Mouse (Mus musculus): ENCODE results near the gene Gtf2f2. TPM values are rescaled to one million over a fixed set of nuclear protein-coding genes. Genes with fewer than 3 reads are reported as not detected.
"Not testable (repeated sequence)": the region's sequence is repeated elsewhere in the genome, so short reads cannot be mapped to it uniquely, and the experiment has no call there.

Gtf2f2 gene
- polyA plus RNA-seq, 1 experiment: 3.2 TPM

DNA sequence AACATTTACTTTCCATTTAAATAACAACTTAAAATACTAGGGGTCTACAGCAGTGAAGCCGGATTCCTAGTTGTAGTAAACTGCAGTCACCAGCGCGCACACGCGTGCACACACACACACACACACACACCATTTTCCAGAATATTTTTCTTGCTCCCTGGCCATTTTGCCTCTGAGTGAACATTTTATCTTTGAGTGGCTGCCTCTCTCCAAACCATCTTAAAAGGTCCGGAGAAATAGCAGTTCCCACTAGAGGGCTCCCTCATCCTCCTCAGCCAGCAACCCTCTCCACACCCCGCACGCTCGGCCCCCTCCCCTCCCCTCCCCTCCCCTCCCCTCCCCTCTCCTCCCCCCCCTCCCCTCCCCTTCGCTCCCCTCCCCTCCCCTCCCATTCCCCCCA lies 140.0 kb downstream of the Gtf2f2 start:
- WGBS: 30% methylated on average over 6 of the region's 10 CpGs
- TF ChIP-seq CTCF (conservative IDR thresholded peaks at IDR 0.05; ENCODE audit: insufficient read depth, insufficient read length, low read depth, low read length) (peak; percentile 41; the same call in 1 of the 2 replicates), POLR2A (IDR thresholded peaks at IDR 0.05; ENCODE audit: low read depth, low read length) (no peak)
- peak; percentile 58 for DNase-seq
- peaks cover 6% of the 10 kb centered on the region for H3K4me1 ChIP-seq (ENCODE audit: control insufficient read depth, insufficient read depth, low read length)
- H3K27ac ChIP-seq (ENCODE audit: insufficient read depth, low read depth, low read length): peak overlapping the region; percentile 37; the same call in 1 of the 2 replicates
- no peaks in the 10 kb centered on the region for H3K27me3 ChIP-seq (replicated peaks; ENCODE audit: control insufficient read depth, insufficient read depth, low read length)
- H3K36me3 ChIP-seq (ENCODE audit: control insufficient read depth, insufficient read depth, low read length): no peaks in the 10 kb centered on the region
- H3K4me3 ChIP-seq (ENCODE audit: insufficient read depth, low read depth, low read length): no peak overlapping the region

DNA sequence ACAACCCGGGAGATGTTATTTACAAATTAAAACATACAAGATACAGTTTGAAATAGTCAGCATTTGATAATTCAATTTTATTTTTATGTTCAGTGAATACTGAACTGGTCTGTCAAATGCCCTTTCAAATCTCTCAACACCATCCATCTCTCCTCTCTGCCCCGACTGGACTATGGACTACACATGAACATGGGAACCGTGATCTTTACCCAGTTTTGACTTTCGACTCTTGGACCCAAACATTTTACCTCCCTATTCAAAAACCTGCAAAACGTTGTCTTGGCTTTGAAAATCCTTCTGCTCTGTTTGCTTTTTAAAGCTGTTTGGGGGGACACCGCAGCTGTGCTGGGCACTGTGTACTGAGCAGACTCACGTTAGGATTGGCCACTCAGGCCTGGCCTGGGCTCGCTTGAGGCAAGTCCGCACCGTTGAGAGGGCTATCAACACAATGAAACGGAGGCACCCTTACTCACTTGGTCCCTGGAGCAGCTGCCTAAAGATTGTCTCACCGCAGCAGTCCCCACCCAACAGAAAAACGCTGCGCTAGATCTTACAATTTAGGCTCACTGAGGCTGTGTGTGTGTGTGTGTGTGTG lies 140.8 kb downstream of the Gtf2f2 start:
- TF ChIP-seq CTCF (conservative IDR thresholded peaks at IDR 0.05; ENCODE audit: insufficient read depth, insufficient read length, low read depth, low read length) (no peak), POLR2A (IDR thresholded peaks at IDR 0.05; ENCODE audit: low read depth, low read length) (no peak)
- peak; percentile 81 for DNase-seq
- no peak overlapping the region for H3K4me3 ChIP-seq (ENCODE audit: insufficient read depth, low read depth, low read length)

DNA sequence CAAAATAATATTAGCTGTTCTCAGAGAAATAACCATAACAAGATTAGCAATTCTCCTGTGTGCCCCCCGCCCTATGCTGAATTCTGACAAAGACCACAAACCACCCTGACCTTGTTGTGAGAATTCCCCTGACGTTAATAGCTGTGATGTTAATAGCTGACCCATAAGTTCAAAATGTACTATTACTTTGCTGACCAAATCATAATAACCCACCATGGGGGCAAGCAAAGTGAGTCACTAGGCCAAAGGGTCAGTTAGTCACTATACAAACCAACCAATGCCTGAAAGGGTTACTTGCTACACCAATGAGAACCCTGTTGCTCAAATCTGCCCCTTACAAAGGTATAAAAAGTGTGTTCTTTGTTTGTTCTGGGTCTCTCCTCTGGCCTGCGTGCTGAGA lies 142.6 kb downstream of the Gtf2f2 start:
- H3K27me3 ChIP-seq (replicated peaks; ENCODE audit: control insufficient read depth, insufficient read depth, low read length); H3K27ac ChIP-seq (ENCODE audit: insufficient read depth, low read depth, low read length); H3K4me3 ChIP-seq (ENCODE audit: insufficient read depth, low read depth, low read length); H3K36me3 ChIP-seq (ENCODE audit: control insufficient read depth, insufficient read depth, low read length): not testable (repeated sequence)
- peak; percentile 52 for DNase-seq
- peaks cover 11% of the 10 kb centered on the region for H3K4me1 ChIP-seq (ENCODE audit: control insufficient read depth, insufficient read depth, low read length)
- WGBS: 60% methylated on average over 3 of the region's 3 CpGs

More for the DNA sequence above, 140.8 kb downstream of the Gtf2f2 start:
- peaks cover 6% of the 10 kb centered on the region for H3K4me1 ChIP-seq (ENCODE audit: control insufficient read depth, insufficient read depth, low read length)
- WGBS: 61% methylated on average over 14 of the region's 14 CpGs
- H3K27me3 ChIP-seq (replicated peaks; ENCODE audit: control insufficient read depth, insufficient read depth, low read length): no peaks in the 10 kb centered on the region
- no peaks in the 10 kb centered on the region for H3K36me3 ChIP-seq (ENCODE audit: control insufficient read depth, insufficient read depth, low read length)
- peak overlapping the region; percentile 82 for H3K27ac ChIP-seq (ENCODE audit: insufficient read depth, low read depth, low read length)

DNA sequence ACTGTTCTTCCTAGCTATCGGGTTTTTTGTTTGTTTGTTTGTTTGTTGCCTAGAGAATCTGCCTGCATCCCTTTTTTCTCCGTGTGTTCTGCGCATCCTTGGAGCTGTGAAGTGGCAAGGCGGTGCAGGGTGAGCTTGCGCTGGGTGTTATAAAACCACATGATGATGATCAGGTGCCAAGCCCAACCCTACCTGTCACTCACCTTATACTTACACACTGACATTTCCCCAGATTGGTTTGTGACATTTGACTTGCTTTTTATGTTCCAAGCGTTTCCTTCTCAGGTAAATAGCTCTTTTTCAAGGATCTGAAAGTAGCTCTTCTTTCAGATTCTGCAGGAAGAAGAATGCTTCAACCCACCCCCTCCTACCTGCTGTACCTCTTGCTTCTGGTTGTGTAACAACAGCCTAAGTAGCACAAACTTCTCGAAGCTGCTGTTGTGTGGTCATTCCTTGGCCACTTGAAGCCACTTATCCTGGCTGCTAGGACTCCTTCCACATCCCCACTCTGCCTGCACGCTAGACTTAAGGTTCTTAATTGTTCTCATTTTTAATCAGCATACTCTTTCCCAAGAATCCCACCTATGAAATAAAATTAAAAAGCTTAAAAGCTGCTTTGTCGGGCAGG lies 143.8 kb downstream of the Gtf2f2 start:
- WGBS: 81% methylated on average over 9 of the region's 9 CpGs
- H3K27me3 ChIP-seq (replicated peaks; ENCODE audit: control insufficient read depth, insufficient read depth, low read length): no peaks in the 10 kb centered on the region
- no peak overlapping the region for H3K27ac ChIP-seq (ENCODE audit: insufficient read depth, low read depth, low read length)
- H3K4me3 ChIP-seq (ENCODE audit: insufficient read depth, low read depth, low read length): no peak overlapping the region
- peaks cover 11% of the 10 kb centered on the region for H3K4me1 ChIP-seq (ENCODE audit: control insufficient read depth, insufficient read depth, low read length)
- H3K36me3 ChIP-seq (ENCODE audit: control insufficient read depth, insufficient read depth, low read length): no peaks in the 10 kb centered on the region
- DNase-seq: no peak
- TF ChIP-seq CTCF (conservative IDR thresholded peaks at IDR 0.05; ENCODE audit: insufficient read depth, insufficient read length, low read depth, low read length) (no peak), POLR2A (IDR thresholded peaks at IDR 0.05; ENCODE audit: low read depth, low read length) (no peak)

DNA sequence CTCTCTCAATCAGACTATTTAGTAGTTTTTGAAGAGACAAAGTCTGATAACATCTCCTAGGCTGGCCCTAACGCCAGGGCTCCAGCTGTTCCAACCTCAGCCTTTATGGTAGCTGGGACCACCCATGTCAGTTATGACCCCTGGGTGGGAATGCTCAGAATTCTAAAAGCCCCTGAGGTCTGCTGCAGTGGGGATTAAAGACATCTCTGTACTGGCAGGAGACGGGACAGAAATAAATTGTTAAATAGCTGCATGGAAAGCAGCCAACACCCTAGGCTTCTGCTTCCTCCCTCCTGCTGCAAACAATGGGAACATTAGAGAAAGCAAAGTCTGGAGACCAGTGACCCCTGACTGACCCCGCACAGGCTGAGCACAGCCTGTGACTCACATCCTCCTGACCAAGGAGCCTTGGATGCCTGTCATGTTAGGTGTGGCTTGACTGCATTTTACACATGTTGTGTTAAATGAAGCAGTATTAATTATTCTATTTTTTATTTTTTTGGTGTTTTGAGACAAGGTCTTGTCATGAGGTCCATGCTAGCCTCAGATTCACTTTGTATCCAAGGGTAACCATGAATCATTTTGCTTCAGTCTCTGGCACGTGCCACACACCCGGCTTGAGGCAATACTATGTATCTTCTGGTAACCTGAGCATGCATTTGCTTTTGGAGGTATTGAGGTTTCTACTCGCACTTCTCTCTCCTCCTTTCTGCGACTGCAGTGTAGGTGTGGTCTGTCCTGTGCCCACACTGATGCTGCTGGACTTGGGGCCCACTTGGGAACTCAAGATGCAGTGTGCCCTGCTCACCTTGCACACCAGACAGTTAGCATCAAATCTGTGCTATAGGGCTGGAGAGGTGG lies 146.9 kb downstream of the Gtf2f2 start:
- 9% methylated on average over 7 of the region's 7 CpGs for WGBS
- peak overlapping the region; percentile 66 for H3K27ac ChIP-seq (ENCODE audit: insufficient read depth, low read depth, low read length)
- DNase-seq: peak; percentile 94

DNA sequence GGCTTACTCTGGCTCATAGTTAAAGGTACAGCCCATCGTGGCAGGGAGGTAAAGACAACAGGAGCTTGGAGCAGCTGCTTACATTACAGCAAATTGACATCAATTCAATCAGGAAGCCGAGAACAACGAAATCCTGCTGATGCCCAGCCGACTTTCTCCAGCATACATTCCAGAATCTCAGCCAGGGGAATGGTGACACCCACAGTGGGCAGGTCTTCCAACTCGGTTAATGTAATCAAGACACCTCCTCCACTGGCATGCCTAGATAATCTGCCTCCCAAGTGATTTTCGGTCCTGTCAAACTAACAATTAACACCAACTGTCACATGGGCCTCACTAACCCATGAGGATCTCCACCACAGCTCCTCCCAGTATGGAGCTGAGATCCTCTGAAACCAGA lies 148.0 kb downstream of the Gtf2f2 start:
- H3K27me3 ChIP-seq (replicated peaks; ENCODE audit: control insufficient read depth, insufficient read depth, low read length): no peaks in the 10 kb centered on the region
- TF ChIP-seq CTCF (conservative IDR thresholded peaks at IDR 0.05; ENCODE audit: insufficient read depth, insufficient read length, low read depth, low read length) (no peak), POLR2A (IDR thresholded peaks at IDR 0.05; ENCODE audit: low read depth, low read length) (no peak)
- no peaks in the 10 kb centered on the region for H3K36me3 ChIP-seq (ENCODE audit: control insufficient read depth, insufficient read depth, low read length)
- no peak overlapping the region for H3K4me3 ChIP-seq (ENCODE audit: insufficient read depth, low read depth, low read length)
- WGBS: 86% methylated on average over 6 of the region's 6 CpGs
- H3K27ac ChIP-seq (ENCODE audit: insufficient read depth, low read depth, low read length): no peak overlapping the region
- DNase-seq: no peak
- H3K4me1 ChIP-seq (ENCODE audit: control insufficient read depth, insufficient read depth, low read length): peaks cover 5% of the 10 kb centered on the region

More for the DNA sequence above, 146.9 kb downstream of the Gtf2f2 start:
- no peak for TF ChIP-seq POLR2A (IDR thresholded peaks at IDR 0.05; ENCODE audit: low read depth, low read length)
- no peak for TF ChIP-seq CTCF (conservative IDR thresholded peaks at IDR 0.05; ENCODE audit: insufficient read depth, insufficient read length, low read depth, low read length)
- H3K4me1 ChIP-seq (ENCODE audit: control insufficient read depth, insufficient read depth, low read length): peaks cover 8% of the 10 kb centered on the region
- no peaks in the 10 kb centered on the region for H3K27me3 ChIP-seq (replicated peaks; ENCODE audit: control insufficient read depth, insufficient read depth, low read length)
- no peaks in the 10 kb centered on the region for H3K36me3 ChIP-seq (ENCODE audit: control insufficient read depth, insufficient read depth, low read length)
- H3K4me3 ChIP-seq (ENCODE audit: insufficient read depth, low read depth, low read length): no peak overlapping the region

DNA sequence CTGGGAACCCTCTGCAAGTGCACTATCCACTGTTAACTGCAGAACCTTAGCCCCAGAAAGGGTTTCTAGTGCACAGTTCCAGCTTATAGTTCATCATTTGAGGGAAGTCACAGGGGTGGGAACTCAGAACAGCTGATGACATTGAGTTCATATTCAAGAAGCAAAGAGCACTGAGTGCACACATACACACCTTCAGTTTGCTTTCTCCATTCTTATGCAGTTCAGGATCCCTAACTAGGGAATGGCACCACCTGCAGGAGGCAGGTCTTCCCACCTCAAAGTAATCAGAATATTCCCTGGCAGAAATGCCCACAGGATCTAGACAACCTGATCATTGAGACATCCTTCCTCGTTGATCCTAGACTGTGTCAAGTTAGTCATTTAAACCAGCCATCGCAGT lies 151.0 kb downstream of the Gtf2f2 start:
- TF ChIP-seq POLR2A (IDR thresholded peaks at IDR 0.05; ENCODE audit: low read depth, low read length) (no peak), CTCF (conservative IDR thresholded peaks at IDR 0.05; ENCODE audit: insufficient read depth, insufficient read length, low read depth, low read length) (0 out of 2 replicates have a peak, but pooled peaks have one; percentile 15)
- Histone ChIP-seq H3K4me1 (ENCODE audit: control insufficient read depth, insufficient read depth, low read length) (peaks cover 5% of the 10 kb centered on the region), H3K27ac (ENCODE audit: insufficient read depth, low read depth, low read length) (no peak overlapping the region), H3K4me3 (ENCODE audit: insufficient read depth, low read depth, low read length) (no peak overlapping the region), H3K27me3 (replicated peaks; ENCODE audit: control insufficient read depth, insufficient read depth, low read length) (no peaks in the 10 kb centered on the region), H3K36me3 (ENCODE audit: control insufficient read depth, insufficient read depth, low read length) (no peaks in the 10 kb centered on the region)
- WGBS: 88% methylated on average over 2 of the region's 2 CpGs
- DNase-seq: no peak

Measured in kidney, adult 2 months (tissue).